Comparison of ENCODE assay signal across 16 mouse cellular contexts in genomic region chr5:149166011-149166410, GRCm38 (mm10).
"Had no signal": no experiment of that assay in that cellular context is flagged by ENCODE, and none has a peak within 500 bp of the region (broad histone marks: within the 10 kb centered on the region; RNA-seq: fewer than 3 reads in every experiment).

No protein-coding gene starts in this region.

- H3K4me2 ChIP-seq: neural tube, embryonic 13.5 days; neural tube, embryonic 15.5 days; stomach, embryonic 15.5 days had no signal

- H3K4me3 ChIP-seq: neural tube, embryonic 13.5 days; neural tube, embryonic 15.5 days; stomach, embryonic 15.5 days had no signal

- H3K9me3 ChIP-seq: neural tube, embryonic 13.5 days; neural tube, embryonic 15.5 days; stomach, embryonic 15.5 days had no signal

- H3K36me3 ChIP-seq: neural tube, embryonic 13.5 days; neural tube, embryonic 15.5 days; stomach, embryonic 15.5 days had no signal

- DNase-seq: retina, postnatal 1 day; right cerebral cortex, adult 18-20 months; right cerebral cortex, postnatal 14 days; right cerebral cortex, postnatal 25 days; right cerebral cortex, postnatal 4 days; spleen, adult 18-20 months; thymus, adult 18-20 months; thymus, adult 2 months; thymus, postnatal 14 days; thymus, postnatal 25 days; thymus, postnatal 36 days; thymus, postnatal 4 days had no signal

- H3K4me1 ChIP-seq: neural tube, embryonic 15.5 days; stomach, embryonic 15.5 days had no signal

- H3K27ac ChIP-seq: neural tube, embryonic 13.5 days; neural tube, embryonic 15.5 days; stomach, embryonic 15.5 days; stomach, postnatal 0 days had no signal

- H3K27me3 ChIP-seq: neural tube, embryonic 13.5 days; neural tube, embryonic 15.5 days; stomach, embryonic 15.5 days had no signal

- H3K9ac ChIP-seq: neural tube, embryonic 13.5 days; neural tube, embryonic 15.5 days; stomach, embryonic 15.5 days had no signal
